8 mouse cellular contexts compared by ENCODE assay signal in the genomic region with DNA sequence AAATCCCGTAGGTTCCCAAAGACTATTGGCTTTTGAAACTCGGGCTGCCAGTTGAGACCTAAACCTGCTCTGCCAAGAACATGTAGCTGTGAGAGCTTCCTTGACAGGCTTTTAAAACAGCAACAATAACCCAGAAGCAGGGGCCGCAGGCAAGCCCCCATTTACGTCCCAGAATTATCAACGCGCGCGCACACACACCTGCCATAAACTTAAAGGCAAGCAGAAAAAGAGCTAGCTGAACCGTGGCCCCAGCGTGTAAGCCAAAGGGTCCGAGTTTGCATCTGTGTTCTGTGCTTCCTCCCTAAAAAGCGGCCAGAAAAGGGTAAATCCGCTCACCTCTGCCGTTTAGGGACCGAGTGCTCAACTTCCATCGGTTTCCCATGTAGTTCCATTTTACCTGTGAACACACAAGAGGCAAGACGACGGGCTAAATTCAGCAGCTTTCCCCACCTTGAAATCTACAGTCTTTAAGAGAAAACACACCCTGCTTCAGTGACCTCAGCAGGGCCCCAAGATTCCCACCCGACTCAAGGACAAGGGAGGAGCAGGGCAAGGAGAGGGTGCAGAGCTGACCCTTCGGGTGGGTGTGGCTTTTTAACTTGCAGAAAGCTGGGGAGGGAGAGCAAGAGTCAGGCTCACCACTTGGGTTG. TPM values are rescaled to one million over a fixed set of nuclear protein-coding genes. Genes with fewer than 3 reads are reported as not detected.
DNase-seq lines count a peak whose midpoint lies in the region; ATAC-seq lines count a peak whose summit lies in the region.

No protein-coding gene starts in this region.

- peak overlapping the region; percentile 98 for H3K9ac ChIP-seq in heart, embryonic 11.5 days (ENCODE audit: low read depth, low read length)
- peak overlapping the region; percentile 98 for H3K9ac ChIP-seq in hindbrain, embryonic 11.5 days (ENCODE audit: low read depth, low read length)

- no peak for ATAC-seq in heart, embryonic 11.5 days (replicated peaks; ENCODE audit: insufficient number of reproducible peaks, low FRiP score, low TSS enrichment)
- ATAC-seq in hindbrain, embryonic 11.5 days (ENCODE audit: low FRiP score) = no peak

- H3K9me3 ChIP-seq in heart, embryonic 11.5 days (replicated peaks; ENCODE audit: control insufficient read depth, low read length) = no peaks in the 10 kb centered on the region
- no peaks in the 10 kb centered on the region for H3K9me3 ChIP-seq in hindbrain, embryonic 11.5 days (ENCODE audit: control insufficient read depth, low read length)

- H3K79me2 ChIP-seq in macrophage (ENCODE audit: inconsistent target) = no peaks in the 10 kb centered on the region

- no peaks in the 10 kb centered on the region for H3K27me3 ChIP-seq in heart, embryonic 11.5 days (ENCODE audit: control insufficient read depth, insufficient read depth, low read length)
- no peaks in the 10 kb centered on the region for H3K27me3 ChIP-seq in hindbrain, embryonic 11.5 days (ENCODE audit: control insufficient read depth, insufficient read depth, low read length)

- peak overlapping the region; percentile 95 for H3K27ac ChIP-seq in heart, embryonic 11.5 days (ENCODE audit: low read depth, low read length)
- H3K27ac ChIP-seq in hindbrain, embryonic 11.5 days (ENCODE audit: low read depth, low read length) = peak overlapping the region; percentile 99
- H3K27ac ChIP-seq in macrophage = no peak overlapping the region

- peak overlapping the region; percentile 89 for H3K4me3 ChIP-seq in heart, embryonic 11.5 days (ENCODE audit: low read depth, low read length)
- peak overlapping the region; percentile 99 for H3K4me3 ChIP-seq in hindbrain, embryonic 11.5 days (ENCODE audit: low read depth, low read length)
- H3K4me3 ChIP-seq in macrophage (ENCODE audit: inconsistent target) = peak overlapping the region; percentile 7; the same call in 1 of the 2 replicates

- 8% methylated on average over 20 of the region's 20 CpGs for WGBS in heart, embryonic 11.5 days (ENCODE audit: insufficient replicate concordance)
- WGBS in hindbrain, embryonic 11.5 days = 4% methylated on average over 20 of the region's 20 CpGs
- 50% methylated on average over 20 of the region's 20 CpGs for WGBS in macrophage (ENCODE audit: missing documents)

- H3K4me2 ChIP-seq in heart, embryonic 11.5 days = peak overlapping the region; percentile 94
- peak overlapping the region; percentile 67 for H3K4me2 ChIP-seq in hindbrain, embryonic 11.5 days (replicated peaks; ENCODE audit: low read depth, low read length)

- intact Hi-C loops in heart, postnatal 10 days (cut with DNase I) = no loop called here

- DNase-seq in heart, postnatal 10 days = no peak
- peak; percentile 75 for DNase-seq in ES-CJ7 (ENCODE audit: low read depth, low spot score)
- peak; percentile 42 for DNase-seq in hindbrain, embryonic 11.5 days (ENCODE audit: low spot score)
- DNase-seq in left cerebral cortex, adult 18-20 months (ENCODE audit: low spot score in 2 of 2) = no peak
- no peak for DNase-seq in kidney, adult 9 months
- no peak for DNase-seq in gastrocnemius, adult 18-20 months (ENCODE audit: low spot score)

- peaks cover 35% of the 10 kb centered on the region for H3K4me1 ChIP-seq in heart, embryonic 11.5 days (ENCODE audit: control insufficient read depth, insufficient read depth, low read length)
- peaks cover 10% of the 10 kb centered on the region; the same call in 1 of the 2 replicates for H3K4me1 ChIP-seq in hindbrain, embryonic 11.5 days (replicated peaks; ENCODE audit: control insufficient read depth, insufficient read depth, low read length)

- H3K36me3 ChIP-seq in heart, embryonic 11.5 days (ENCODE audit: control insufficient read depth, insufficient read depth, low read length) = no peaks in the 10 kb centered on the region
- no peaks in the 10 kb centered on the region for H3K36me3 ChIP-seq in hindbrain, embryonic 11.5 days (ENCODE audit: control insufficient read depth, insufficient read depth, low read length)
- no peaks in the 10 kb centered on the region for H3K36me3 ChIP-seq in macrophage (ENCODE audit: inconsistent target)

RNA-seq across cellular contexts. Expression of gene Igf2bp3, which starts 1.7 kb away (rescaled TPM):
- 74.4 and 78.3 TPM in 2 replicates for polyA plus RNA-seq in heart, embryonic 11.5 days (2014; fragmentation: Nextera tagmentation; extraction: Ambion mirVana)
- 1 to 10 TPM; 4.3 to 4.5 TPM for total RNA-seq in heart, postnatal 10 days (2021)
- 132 and 133 TPM in 2 replicates for polyA plus RNA-seq in hindbrain, embryonic 11.5 days (2014; fragmentation: Nextera tagmentation; extraction: Ambion mirVana)
- total RNA-seq in macrophage (2018; cell fraction: chromatin; rRNA removed) = 10 to 100 TPM in 14 of 26 experiments, 1 to 10 TPM in 12; 4.0 to 47.6 (median 10.5) TPM
- total RNA-seq in macrophage (2018; cell fraction: cytosol; rRNA removed) = 1 to 10 TPM; 1.7 to 4.1 (median 2.9) TPM
- total RNA-seq in macrophage (2018; cell fraction: nucleus; rRNA removed) = 10 to 100 TPM in 2 of 26 experiments, 1 to 10 TPM in 24; 1.8 to 18.5 (median 3.6) TPM
- polyA plus RNA-seq in macrophage (2018) = 1.4 to 4.0 TPM (median 3.2 TPM) in 3 replicates
- not detected for total RNA-seq in left cerebral cortex, adult 18-20 months (2021)
- total RNA-seq in gastrocnemius, adult 18-20 months (2021) = under 1 TPM; 0.09 to 0.11 TPM

RNA-seq across cellular contexts. Expression of gene Tra2a, which starts 50.8 kb away (rescaled TPM):
- 27.3 and 40.4 TPM in 2 replicates for polyA plus RNA-seq in heart, embryonic 11.5 days (2014; fragmentation: Nextera tagmentation; extraction: Ambion mirVana)
- 10 to 100 TPM; 28.1 to 36.9 TPM for total RNA-seq in heart, postnatal 10 days (2021)
- polyA plus RNA-seq in hindbrain, embryonic 11.5 days (2014; fragmentation: Nextera tagmentation; extraction: Ambion mirVana) = 56.7 and 82.9 TPM in 2 replicates
- 100 to 1,000 TPM; 226 to 536 (median 306) TPM for total RNA-seq in macrophage (2018; cell fraction: chromatin; rRNA removed)
- 10 to 100 TPM; 27.4 to 80.5 (median 43.0) TPM for total RNA-seq in macrophage (2018; cell fraction: cytosol; rRNA removed)
- 100 to 1,000 TPM; 175 to 729 (median 290) TPM for total RNA-seq in macrophage (2018; cell fraction: nucleus; rRNA removed)
- polyA plus RNA-seq in macrophage (2018) = 54.9 to 74.0 TPM (median 70.4 TPM) in 3 replicates
- 10 to 100 TPM; 80.5 to 84.7 TPM for total RNA-seq in left cerebral cortex, adult 18-20 months (2021)
- 10 to 100 TPM; 14.7 to 20.2 TPM for total RNA-seq in gastrocnemius, adult 18-20 months (2021)

Comparison
In these comparisons a context has a peak if more than half of its experiments do, and no peak if none do; other contexts are left out.
1. H3K4me3 ChIP-seq: peak in every context shown above with its lines; median percentile 99 in hindbrain, embryonic 11.5 days; 89 in heart, embryonic 11.5 days; 7 in macrophage.
2. DNase-seq: peak in ES-CJ7 (single experiment) and hindbrain, embryonic 11.5 days (single experiment); none in heart, postnatal 10 days (0 of 2), left cerebral cortex, adult 18-20 months (0 of 2), kidney, adult 9 months (single experiment) and gastrocnemius, adult 18-20 months (single experiment).
3. RNA of gene Igf2bp3, which starts 1.7 kb away (total RNA-seq): 4.3 to 4.5 TPM in heart, postnatal 10 days; 0.09 to 0.11 TPM in gastrocnemius, adult 18-20 months and not detected in left cerebral cortex, adult 18-20 months; every median in the first group is over 4 times any median in the second.